Mouse (Mus musculus) left cerebral cortex, adult 8-10 months (tissue): Measurements from ENCODE around the gene Ptcd2. TPM values are rescaled to one million over a fixed set of nuclear protein-coding genes. Genes with fewer than 3 reads are reported as not detected.

ENCODE experiments used
- DNase-seq, 2 experiments: peaks; one replicate each; pipeline ENCODE4 v3.0.0; 2022; ENCODE audit warnings: low spot score in 2 of 2
- total RNA-seq, 4 experiments: library from RNA; stranded (reverse); gene quantifications; 2 replicates each; pipeline ENCODE4 v1.2.4; 2022

Gene Ptcd2
- total RNA-seq = 10 to 100 TPM; 29.8 to 33.5 (median 30.8) TPM

- DNase-seq = peak; percentile 93 to 97
Observed at GRCm38 (mm10) chr13:99344599-99345575, at the start of gene Ptcd2, which contains the start of gene Mrps27. TSS of gene Ptcd2 (minus strand) at chr13:99344705. TSS of gene Mrps27 (plus strand) at chr13:99344786.

- no peak for DNase-seq
Observed at GRCm38 (mm10) chr13:99393128-99393527, 48.6 kb upstream of the Ptcd2 start.

GRCm38 (mm10) chr13:99391417-99391816, 46.9 kb upstream of the Ptcd2 start:
- DNase-seq = peak in 1 of 2 experiments; percentile 60

GRCm38 (mm10) chr13:99387901-99388811, 43.7 kb upstream of the Ptcd2 start:
- DNase-seq = no peak

GRCm38 (mm10) chr13:99386341-99386740, 41.8 kb upstream of the Ptcd2 start:
- DNase-seq = no peak

- no peak for DNase-seq
Observed at GRCm38 (mm10) chr13:99385911-99386310, 41.4 kb upstream of the Ptcd2 start.

GRCm38 (mm10) chr13:99384555-99385203, 40.2 kb upstream of the Ptcd2 start:
- no peak for DNase-seq

- DNase-seq = no peak
Observed at GRCm38 (mm10) chr13:99382373-99382772, 37.9 kb upstream of the Ptcd2 start.

GRCm38 (mm10) chr13:99378223-99378622, 33.7 kb upstream of the Ptcd2 start:
- DNase-seq = no peak

GRCm38 (mm10) chr13:99377055-99377454, 32.5 kb upstream of the Ptcd2 start:
- no peak for DNase-seq

- DNase-seq = peak; percentile 44 to 58
Observed at GRCm38 (mm10) chr13:99375550-99375949, 31.0 kb upstream of the Ptcd2 start.

GRCm38 (mm10) chr13:99374191-99374590, 29.7 kb upstream of the Ptcd2 start:
- no peak for DNase-seq

- DNase-seq = no peak
Observed at GRCm38 (mm10) chr13:99373684-99374083, 29.2 kb upstream of the Ptcd2 start.

- DNase-seq = no peak
Observed at GRCm38 (mm10) chr13:99371285-99371684, 26.8 kb upstream of the Ptcd2 start.

GRCm38 (mm10) chr13:99369103-99369502, 24.6 kb upstream of the Ptcd2 start:
- DNase-seq = no peak

- DNase-seq = no peak
Observed at GRCm38 (mm10) chr13:99367554-99368174, 23.2 kb upstream of the Ptcd2 start.

- peak; percentile 25 to 93 for DNase-seq
Observed at GRCm38 (mm10) chr13:99366422-99367175, 22.1 kb upstream of the Ptcd2 start.

GRCm38 (mm10) chr13:99363866-99364265, 19.4 kb upstream of the Ptcd2 start:
- DNase-seq = no peak

- no peak for DNase-seq
Observed at GRCm38 (mm10) chr13:99358921-99359320, 14.4 kb upstream of the Ptcd2 start.
